Mouse (Mus musculus): ENCODE measurements around the gene Cuedc2. TPM values are rescaled to one million over a fixed set of nuclear protein-coding genes. Genes with fewer than 3 reads are reported as not detected.

Gene Cuedc2
- 351 and 362 TPM in 2 replicates for polyA plus RNA-seq (2015; fragmentation: Nextera tagmentation; extraction: Ambion mirVana)

DNA sequence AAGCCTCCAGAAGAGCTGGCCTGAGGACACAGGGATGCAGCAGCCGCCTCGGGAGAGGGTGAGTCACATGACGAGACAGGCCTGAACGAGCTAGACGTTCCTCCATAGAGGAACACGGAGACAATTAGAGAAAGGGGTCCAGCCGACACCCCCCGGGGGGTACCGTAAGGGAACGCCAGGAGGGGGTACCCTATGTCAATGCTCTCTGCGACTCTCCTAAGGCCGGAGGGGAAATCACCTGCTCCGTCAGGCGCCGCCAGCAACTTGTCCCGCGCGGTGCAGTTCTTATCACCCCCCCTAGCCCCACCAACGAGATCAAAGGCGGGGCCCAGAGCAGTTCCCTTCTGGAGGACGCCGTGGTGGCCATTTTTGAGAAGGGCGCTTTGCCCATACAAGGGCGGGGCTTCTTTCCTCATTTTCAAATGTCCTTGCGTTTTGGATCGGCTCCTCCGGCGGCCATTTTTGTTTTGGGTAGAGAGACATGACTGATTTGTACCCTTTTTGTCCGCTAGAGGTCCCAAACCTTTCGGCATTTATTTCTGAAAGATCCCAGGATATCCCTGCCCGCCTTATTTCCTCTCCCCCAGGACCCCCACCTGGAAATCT lies at the start of gene Cuedc2:
Cuedc2 (minus strand) TSS at position 372 of the 606 bp plus-strand sequence.
- H3K27ac ChIP-seq (replicated peaks): peak within 1 kb of the TSS; percentile 67
- WGBS: under 1% methylated on average over 31 of the region's 31 CpGs
- H3K4me1 ChIP-seq: peaks cover 29% of the 10 kb centered on the region
- peak within 1 kb of the TSS; percentile 82 for H3K4me2 ChIP-seq (replicated peaks)
- H3K9ac ChIP-seq (replicated peaks): peak within 1 kb of the TSS; percentile 81
- peak within 1 kb of the TSS; percentile 56 for H3K4me3 ChIP-seq
- ATAC-seq (replicated peaks): peak; percentile 88
- no peaks in the 10 kb centered on the region for H3K36me3 ChIP-seq
- H3K9me3 ChIP-seq: no peaks in the 10 kb centered on the region
- no peaks in the 10 kb centered on the region for H3K27me3 ChIP-seq

DNA sequence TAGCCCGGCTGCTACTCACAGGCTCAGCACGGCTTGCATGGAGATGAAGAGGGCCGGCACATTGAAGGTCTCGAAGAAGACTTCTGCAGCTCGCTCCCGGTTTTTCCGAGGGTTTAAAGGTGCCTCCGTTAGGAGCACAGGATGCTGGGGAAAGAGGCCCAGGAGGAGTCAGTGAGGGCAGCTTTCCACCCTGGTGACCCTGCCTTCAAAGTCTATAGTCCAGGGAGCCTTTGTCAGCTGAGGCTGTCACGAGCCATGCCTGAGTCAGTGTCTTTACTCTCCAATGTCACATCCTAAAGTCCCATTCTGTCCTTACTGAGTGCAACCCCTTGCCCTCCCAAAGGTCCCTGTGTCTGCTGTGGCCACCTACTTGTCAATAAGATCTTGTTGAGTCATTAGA lies 43.8 kb upstream of the Cuedc2 start:
- Histone ChIP-seq H3K9me3 (no peaks in the 10 kb centered on the region), H3K27ac (replicated peaks) (no peak overlapping the region), H3K9ac (replicated peaks) (no peak overlapping the region), H3K4me1 (no peaks in the 10 kb centered on the region), H3K27me3 (no peaks in the 10 kb centered on the region), H3K4me2 (replicated peaks) (no peak overlapping the region), H3K4me3 (no peak overlapping the region), H3K36me3 (peaks cover 93% of the 10 kb centered on the region)
- 90% methylated on average over 9 of the region's 9 CpGs for WGBS
- no peak for ATAC-seq (replicated peaks)

DNA sequence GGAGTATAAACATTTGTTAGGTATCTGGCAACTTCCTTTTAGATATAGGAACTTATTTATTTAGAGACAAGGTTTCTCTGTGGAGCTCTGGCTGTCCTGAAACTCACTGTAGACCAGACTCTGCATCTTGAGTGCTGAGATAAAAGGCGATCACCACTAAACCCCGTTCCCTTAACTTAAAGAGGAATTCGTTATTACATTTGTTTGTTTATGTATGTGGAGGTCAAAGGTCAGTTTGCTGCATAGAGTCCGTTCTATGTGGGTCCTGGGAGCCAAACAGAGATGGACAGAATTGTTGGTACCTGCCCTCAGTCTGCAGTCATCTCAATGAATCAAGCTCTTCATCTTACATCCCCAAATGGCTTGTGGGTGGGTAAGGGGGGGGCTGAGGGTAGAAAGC lies 37.4 kb upstream of the Cuedc2 start:
- Histone ChIP-seq H3K4me2 (replicated peaks) (no peak overlapping the region), H3K36me3 (peaks cover 48% of the 10 kb centered on the region), H3K9me3 (no peaks in the 10 kb centered on the region), H3K9ac (replicated peaks) (no peak overlapping the region), H3K27me3 (no peaks in the 10 kb centered on the region), H3K4me1 (peaks cover 13% of the 10 kb centered on the region), H3K4me3 (no peak overlapping the region), H3K27ac (replicated peaks) (0 out of 2 replicates have a peak overlapping the region, but pooled peaks have one; percentile 4)
- WGBS: 68% methylated on average over 4 of the region's 4 CpGs
- ATAC-seq (replicated peaks): no peak

DNA sequence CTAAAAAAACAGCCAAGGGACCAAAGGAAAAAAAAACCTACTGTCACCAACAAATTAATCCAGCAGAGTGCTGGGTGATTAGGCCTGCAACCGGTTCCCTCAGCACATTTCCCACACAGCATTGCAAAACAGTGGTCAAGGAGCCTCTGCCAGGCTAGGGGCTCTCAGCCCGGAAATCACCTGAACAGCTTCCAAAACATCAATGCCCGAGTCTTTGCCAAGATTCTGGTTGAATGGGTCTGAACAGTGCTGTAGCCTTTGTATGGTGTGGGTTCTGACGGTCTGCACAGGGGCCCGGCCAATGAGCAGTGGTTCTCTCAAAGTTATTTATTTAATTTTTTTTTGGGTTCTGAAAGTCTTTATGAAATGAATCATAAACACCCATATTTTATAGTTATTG lies 37.0 kb upstream of the Cuedc2 start:
- Histone ChIP-seq H3K4me2 (replicated peaks) (no peak overlapping the region), H3K27me3 (no peaks in the 10 kb centered on the region), H3K27ac (replicated peaks) (peak overlapping the region; percentile 42), H3K4me3 (no peak overlapping the region), H3K4me1 (peaks cover 13% of the 10 kb centered on the region), H3K9ac (replicated peaks) (no peak overlapping the region), H3K36me3 (peaks cover 43% of the 10 kb centered on the region), H3K9me3 (no peaks in the 10 kb centered on the region)
- peak; percentile 55; the same call in 1 of the 2 replicates for ATAC-seq (replicated peaks)
- WGBS: 27% methylated on average over 5 of the region's 5 CpGs

DNA sequence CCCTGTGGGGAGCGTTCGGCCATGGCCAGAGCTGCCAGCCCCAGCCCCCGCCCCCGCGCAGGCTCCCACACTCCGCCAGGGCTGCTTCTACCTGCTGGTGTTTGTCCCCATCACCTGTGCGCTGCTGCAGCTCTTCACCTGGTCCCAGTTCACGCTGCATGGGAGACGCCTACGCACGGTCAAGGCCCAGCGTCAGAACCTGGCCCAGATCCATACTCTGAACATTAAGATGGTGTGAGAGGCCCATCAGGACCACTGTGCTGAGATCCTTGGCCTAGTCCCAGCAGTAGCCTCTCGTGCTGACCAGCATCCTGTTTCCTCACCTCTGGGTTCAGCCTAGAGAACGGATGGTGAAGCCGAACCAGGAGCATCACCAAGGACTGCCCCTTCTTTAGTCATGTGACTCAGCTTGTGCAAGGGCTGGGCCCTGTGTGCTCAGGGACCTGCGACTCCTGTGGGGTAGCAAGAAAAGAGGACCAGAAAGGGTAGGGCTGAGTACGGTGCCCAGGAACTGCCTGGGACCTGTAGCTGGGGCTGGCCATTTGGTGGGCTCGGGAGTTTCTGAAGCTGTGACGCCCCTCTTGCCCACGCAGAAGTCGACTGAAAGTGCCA lies 36.1 kb upstream of the Cuedc2 start:
- 48% methylated on average over 21 of the region's 21 CpGs for whole genome bisulfite sequencing
- Histone ChIP-seq H3K27me3 (no peaks in the 10 kb centered on the region), H3K27ac (replicated peaks) (peak overlapping the region; percentile 42), H3K4me1 (peaks cover 13% of the 10 kb centered on the region), H3K4me2 (replicated peaks) (no peak overlapping the region), H3K9me3 (no peaks in the 10 kb centered on the region), H3K9ac (replicated peaks) (no peak overlapping the region; the same call in 1 of the 2 replicates), H3K36me3 (peaks cover 34% of the 10 kb centered on the region), H3K4me3 (no peak overlapping the region)
- ATAC-seq (replicated peaks): peak; percentile 59

DNA sequence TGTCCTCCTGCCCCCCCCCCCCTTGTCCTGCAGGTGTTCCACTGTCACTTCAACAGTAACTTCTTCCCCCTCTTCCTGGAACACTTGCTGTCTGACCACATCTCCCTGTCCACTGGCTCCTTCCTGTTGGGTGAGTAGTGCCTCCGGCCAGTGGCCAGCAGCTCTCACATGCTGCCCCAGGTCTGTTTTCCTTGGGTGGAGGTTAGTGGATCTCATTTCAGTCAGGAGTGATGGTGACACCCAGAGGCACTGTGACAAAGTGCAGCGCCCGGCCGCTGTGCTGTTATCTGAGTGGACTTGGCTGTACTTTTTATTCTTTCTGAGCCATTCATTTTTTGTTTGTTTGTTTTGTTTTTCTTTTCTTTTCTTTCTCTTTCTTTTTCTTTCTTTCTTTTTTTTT lies 30.7 kb upstream of the Cuedc2 start:
- no peak overlapping the region for H3K4me2 ChIP-seq (replicated peaks)
- H3K9me3 ChIP-seq: no peaks in the 10 kb centered on the region
- no peak overlapping the region for H3K27ac ChIP-seq (replicated peaks)
- peaks cover under 1% of the 10 kb centered on the region; the same call in 1 of the 2 replicates for H3K4me1 ChIP-seq
- 30% methylated on average over 4 of the region's 4 CpGs for WGBS
- no peak overlapping the region for H3K4me3 ChIP-seq
- ATAC-seq (replicated peaks): no peak
- H3K36me3 ChIP-seq: no peaks in the 10 kb centered on the region
- no peaks in the 10 kb centered on the region for H3K27me3 ChIP-seq
- no peak overlapping the region for H3K9ac ChIP-seq (replicated peaks)

DNA sequence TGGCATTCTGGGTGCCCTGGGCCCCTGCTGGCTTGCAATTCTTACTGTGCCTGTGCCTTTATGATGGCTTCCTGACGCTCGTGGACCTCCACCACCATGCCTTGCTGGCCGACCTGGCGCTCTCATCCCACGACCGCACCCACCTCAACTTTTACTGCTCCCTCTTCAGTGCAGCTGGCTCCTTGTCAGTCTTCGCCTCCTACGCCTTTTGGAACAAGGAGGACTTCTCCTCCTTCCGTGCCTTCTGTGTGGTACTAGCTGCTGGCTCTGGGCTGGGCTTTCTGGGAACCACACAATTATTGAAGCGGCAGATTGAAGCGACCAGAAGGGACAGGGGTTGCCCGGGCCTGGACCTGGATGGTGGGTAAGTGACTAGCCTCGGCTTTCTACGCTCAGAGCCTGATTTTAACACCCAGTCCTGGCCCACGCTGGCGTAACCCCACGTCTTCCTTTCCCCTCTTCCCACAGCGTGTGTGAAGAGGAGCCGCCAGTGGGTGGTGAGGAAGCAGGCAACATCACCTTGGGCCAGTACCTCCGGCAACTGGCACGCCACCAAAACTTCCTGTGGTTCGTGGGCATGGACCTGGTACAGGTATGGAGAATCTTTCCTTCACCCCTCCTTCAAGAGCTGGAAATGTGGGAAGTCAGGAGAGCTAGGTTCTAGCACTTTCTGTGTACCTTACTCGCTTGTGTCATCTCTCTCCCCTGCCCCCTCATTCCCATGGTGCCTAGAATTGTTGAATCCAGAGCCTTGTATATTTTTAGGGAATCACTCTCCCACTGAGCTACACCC lies 29.5 kb upstream of the Cuedc2 start:
- no peaks in the 10 kb centered on the region for H3K27me3 ChIP-seq
- WGBS: 89% methylated on average over 23 of the region's 23 CpGs
- H3K4me1 ChIP-seq: no peaks in the 10 kb centered on the region
- H3K27ac ChIP-seq (replicated peaks): no peak overlapping the region
- no peak overlapping the region for H3K4me3 ChIP-seq
- H3K9ac ChIP-seq (replicated peaks): no peak overlapping the region
- H3K4me2 ChIP-seq (replicated peaks): no peak overlapping the region
- no peaks in the 10 kb centered on the region for H3K36me3 ChIP-seq
- no peak for ATAC-seq (replicated peaks)
- no peaks in the 10 kb centered on the region for H3K9me3 ChIP-seq

DNA sequence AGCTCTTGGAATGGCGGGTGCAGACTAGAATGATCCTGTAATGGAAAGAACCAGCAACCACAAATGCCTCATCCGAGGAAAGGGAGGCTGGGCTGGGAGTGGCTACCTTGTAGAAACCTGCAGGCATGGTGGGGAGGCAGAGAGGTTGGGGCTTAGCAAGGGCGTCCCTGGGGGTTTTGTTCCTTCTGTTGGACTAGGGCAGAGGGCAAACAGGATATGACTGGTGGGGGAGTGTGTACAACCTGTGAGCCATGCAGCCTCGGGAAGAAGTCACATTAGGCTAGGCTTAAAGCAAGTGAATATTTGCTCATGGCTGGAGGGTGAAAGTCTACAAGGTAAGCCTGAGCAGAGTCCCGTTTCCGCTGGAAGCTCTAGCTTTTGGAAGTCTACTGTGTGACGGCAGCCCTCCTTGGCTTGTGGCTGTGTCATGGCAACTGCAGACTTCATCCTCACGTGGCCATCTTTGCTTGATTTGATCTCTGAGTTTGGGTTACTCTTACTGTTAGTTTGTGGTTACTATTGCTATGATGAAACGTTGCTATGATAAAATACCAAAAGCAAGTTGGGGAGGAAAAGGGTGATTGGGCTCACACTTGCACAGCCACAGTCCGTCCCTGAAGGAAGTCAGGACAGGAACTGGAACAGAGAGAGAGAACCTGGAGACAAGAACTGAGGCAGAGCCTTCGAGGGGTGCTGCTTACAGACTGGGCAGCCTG lies 24.9 kb upstream of the Cuedc2 start:
- Histone ChIP-seq H3K27ac (replicated peaks) (no peak overlapping the region), H3K36me3 (no peaks in the 10 kb centered on the region), H3K9me3 (no peaks in the 10 kb centered on the region), H3K9ac (replicated peaks) (no peak overlapping the region), H3K27me3 (no peaks in the 10 kb centered on the region), H3K4me3 (no peak overlapping the region), H3K4me2 (replicated peaks) (no peak overlapping the region), H3K4me1 (no peaks in the 10 kb centered on the region)
- WGBS: 87% methylated on average over 11 of the region's 11 CpGs
- ATAC-seq (replicated peaks): no peak

DNA sequence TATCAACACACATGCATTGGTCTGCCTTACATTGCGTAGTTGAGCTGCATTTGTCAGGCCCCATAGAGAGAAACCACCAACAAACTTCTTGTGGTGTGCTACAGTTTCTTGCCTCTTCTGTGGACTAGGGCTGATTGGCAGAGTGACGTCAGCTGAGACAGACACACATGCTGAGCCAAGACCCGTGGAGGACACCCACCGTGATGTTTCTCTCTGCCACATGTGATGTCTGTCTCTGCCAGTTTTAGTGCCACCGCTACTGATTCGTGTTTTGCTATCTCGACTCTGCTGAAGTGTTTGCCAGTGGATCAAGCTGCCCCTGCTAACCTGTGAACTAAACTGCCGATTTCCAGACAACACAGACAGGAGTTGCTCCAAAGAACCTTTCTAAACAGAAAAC lies 23.6 kb upstream of the Cuedc2 start:
- WGBS: 79% methylated on average over 8 of the region's 8 CpGs
- no peak overlapping the region for H3K9ac ChIP-seq (replicated peaks)
- H3K36me3 ChIP-seq: no peaks in the 10 kb centered on the region
- peaks cover 8% of the 10 kb centered on the region for H3K4me1 ChIP-seq
- no peak overlapping the region for H3K4me2 ChIP-seq (replicated peaks)
- ATAC-seq (replicated peaks): no peak
- H3K4me3 ChIP-seq: no peak overlapping the region
- no peaks in the 10 kb centered on the region for H3K27me3 ChIP-seq
- H3K9me3 ChIP-seq: no peaks in the 10 kb centered on the region
- no peak overlapping the region for H3K27ac ChIP-seq (replicated peaks)

DNA sequence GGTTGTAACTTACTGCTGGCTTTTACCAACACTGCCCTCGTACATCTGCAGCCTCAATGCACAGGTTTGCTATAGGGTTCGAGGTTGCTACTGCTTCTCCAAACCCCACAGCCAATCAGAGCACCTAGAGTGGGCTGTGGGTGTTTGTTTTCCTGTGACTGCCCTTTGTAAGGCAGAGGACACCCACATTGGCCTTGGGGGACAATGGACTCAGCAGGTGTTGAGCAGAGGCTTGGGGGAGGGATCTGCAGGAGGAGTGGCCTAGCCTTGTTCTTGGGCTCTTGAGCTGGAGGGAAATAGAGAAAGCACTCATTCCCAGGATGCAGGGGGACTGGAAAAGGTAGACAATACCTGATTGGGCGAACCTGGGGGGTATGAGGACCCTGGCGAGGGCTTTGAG lies 19.9 kb upstream of the Cuedc2 start:
- Histone ChIP-seq H3K27me3 (no peaks in the 10 kb centered on the region), H3K9me3 (no peaks in the 10 kb centered on the region), H3K36me3 (no peaks in the 10 kb centered on the region), H3K4me3 (no peak overlapping the region), H3K9ac (replicated peaks) (no peak overlapping the region), H3K4me1 (peaks cover 9% of the 10 kb centered on the region), H3K27ac (replicated peaks) (no peak overlapping the region), H3K4me2 (replicated peaks) (no peak overlapping the region)
- no peak for ATAC-seq (replicated peaks)
- 62% methylated on average over 4 of the region's 4 CpGs for WGBS

DNA sequence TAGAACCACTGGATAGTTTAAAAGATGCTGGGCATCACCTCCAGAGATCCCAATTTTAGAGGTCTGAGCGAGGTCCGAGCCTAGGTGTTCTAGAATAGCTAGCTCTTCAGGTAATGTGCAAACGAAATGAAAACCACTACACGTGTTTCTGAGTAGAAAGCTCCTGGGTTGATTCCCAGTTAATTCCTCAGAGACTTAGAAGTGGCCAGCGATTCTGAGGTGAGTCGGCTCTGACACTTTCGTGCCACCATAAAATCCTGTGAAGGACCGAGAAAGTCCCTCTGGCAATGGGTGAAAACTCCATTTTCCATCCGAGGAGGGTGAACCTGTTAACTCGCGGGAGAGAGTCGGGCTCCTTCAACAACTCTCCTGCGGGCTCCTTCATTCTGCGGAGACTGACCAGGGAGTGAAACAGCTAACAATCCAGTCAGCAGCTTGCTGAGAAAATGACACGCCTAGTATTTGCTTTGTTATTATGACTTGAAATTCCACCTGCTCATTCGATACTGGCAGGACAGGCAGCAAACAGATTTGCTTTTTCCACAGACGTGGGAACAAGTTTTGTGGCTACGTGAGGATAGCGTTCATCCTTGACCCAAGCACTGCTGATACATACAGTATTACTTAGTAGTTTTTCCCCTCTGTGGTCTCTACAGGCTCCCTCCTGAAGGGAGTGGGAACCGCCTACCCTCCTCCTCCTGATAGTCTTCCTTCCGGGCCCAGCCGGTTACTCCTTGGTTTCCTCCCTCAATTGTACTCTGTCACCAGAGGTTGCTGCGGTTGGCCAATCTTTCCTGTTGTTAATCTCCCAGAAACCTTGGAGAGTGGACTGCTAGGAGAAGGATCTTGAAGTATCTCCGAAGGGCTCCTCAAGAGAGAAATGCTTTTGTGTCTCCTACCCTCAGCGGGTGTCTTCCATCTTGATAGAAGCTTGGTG lies 19.1 kb upstream of the Cuedc2 start:
- Histone ChIP-seq H3K36me3 (no peaks in the 10 kb centered on the region), H3K4me3 (peak overlapping the region; percentile 54), H3K9ac (replicated peaks) (peak overlapping the region; percentile 62), H3K4me1 (peaks cover 9% of the 10 kb centered on the region), H3K4me2 (replicated peaks) (peak overlapping the region; percentile 67), H3K9me3 (no peaks in the 10 kb centered on the region), H3K27me3 (no peaks in the 10 kb centered on the region), H3K27ac (replicated peaks) (no peak overlapping the region)
- WGBS: 22% methylated on average over 25 of the region's 25 CpGs
- ATAC-seq (replicated peaks): no peak; the same call in 1 of the 2 replicates
